Mouse (Mus musculus): ENCODE data around the gene Fam160a1. TPM values are rescaled to one million over a fixed set of nuclear protein-coding genes. Genes with fewer than 3 reads are reported as not detected.

Fam160a1 gene
- total and polyA plus RNA-seq, 2 experiments from 2014 or later = 0.32 to 1.2 TPM

- no peaks in the 10 kb centered on the region for H3K27me3 ChIP-seq (ENCODE audit: insufficient read depth, low read length)
- ATAC-seq (ENCODE audit: low FRiP score) (no peak), DNase-seq (ENCODE audit: low spot score) (no peak)
- no peaks in the 10 kb centered on the region for H3K36me3 ChIP-seq (ENCODE audit: insufficient read depth, low read length)
- H3K4me2 ChIP-seq (ENCODE audit: low read depth, low read length, poor library complexity, severe bottlenecking) = no peak overlapping the region
- no peak overlapping the region for H3K4me3 ChIP-seq (ENCODE audit: low read depth, low read length)
- no peak overlapping the region for H3K27ac ChIP-seq (ENCODE audit: low read depth, low read length)
- no peaks in the 10 kb centered on the region for H3K4me1 ChIP-seq (ENCODE audit: insufficient read depth, low read length)
- H3K9me3 ChIP-seq (ENCODE audit: low read length) = no peaks in the 10 kb centered on the region
- H3K9ac ChIP-seq (replicated peaks; ENCODE audit: low read length, poor library complexity, severe bottlenecking) = no peak overlapping the region
- no peak for TF ChIP-seq CTCF (IDR thresholded peaks at IDR 0.05)
- WGBS = 79% methylated on average over 6 of the region's 6 CpGs
Measured at GRCm38 (mm10) chr3:85776126-85776525, 41.0 kb downstream of the Fam160a1 start.

- no peak overlapping the region for H3K9ac ChIP-seq (replicated peaks; ENCODE audit: low read length, poor library complexity, severe bottlenecking)
- no peak overlapping the region for H3K4me2 ChIP-seq (ENCODE audit: low read depth, low read length, poor library complexity, severe bottlenecking)
- H3K4me1 ChIP-seq (ENCODE audit: insufficient read depth, low read length) = no peaks in the 10 kb centered on the region
- no peak for TF ChIP-seq CTCF (IDR thresholded peaks at IDR 0.05)
- DNase-seq (ENCODE audit: low spot score) (no peak), ATAC-seq (ENCODE audit: low FRiP score) (no peak)
- H3K27ac ChIP-seq (ENCODE audit: low read depth, low read length) = no peak overlapping the region
- no peak overlapping the region for H3K4me3 ChIP-seq (ENCODE audit: low read depth, low read length)
- H3K27me3 ChIP-seq (ENCODE audit: insufficient read depth, low read length) = no peaks in the 10 kb centered on the region
- 59% methylated on average over 4 of the region's 4 CpGs for WGBS
- H3K9me3 ChIP-seq (ENCODE audit: low read length) = no peaks in the 10 kb centered on the region
- H3K36me3 ChIP-seq (ENCODE audit: insufficient read depth, low read length) = no peaks in the 10 kb centered on the region
Measured at GRCm38 (mm10) chr3:85773886-85774285, 43.2 kb downstream of the Fam160a1 start.

- H3K9ac ChIP-seq (replicated peaks; ENCODE audit: low read length, poor library complexity, severe bottlenecking) = no peak overlapping the region
- H3K27ac ChIP-seq (ENCODE audit: low read depth, low read length) = no peak overlapping the region
- no peaks in the 10 kb centered on the region for H3K4me1 ChIP-seq (ENCODE audit: insufficient read depth, low read length)
- TF ChIP-seq CTCF (IDR thresholded peaks at IDR 0.05) = peak; percentile 58
- no peak for ATAC-seq (ENCODE audit: low FRiP score)
- H3K9me3 ChIP-seq (ENCODE audit: low read length) = no peaks in the 10 kb centered on the region
- H3K36me3 ChIP-seq (ENCODE audit: insufficient read depth, low read length) = no peaks in the 10 kb centered on the region
- DNase-seq (ENCODE audit: low spot score) = peak; percentile 66
- no peak overlapping the region for H3K4me3 ChIP-seq (ENCODE audit: low read depth, low read length)
- no peaks in the 10 kb centered on the region for H3K27me3 ChIP-seq (ENCODE audit: insufficient read depth, low read length)
- WGBS = 45% methylated on average over 3 of the region's 3 CpGs
- no peak overlapping the region for H3K4me2 ChIP-seq (ENCODE audit: low read depth, low read length, poor library complexity, severe bottlenecking)
Measured at GRCm38 (mm10) chr3:85773425-85773824, 43.7 kb downstream of the Fam160a1 start.

GRCm38 (mm10) chr3:85764937-85765337, 52.2 kb downstream of the Fam160a1 start:
- TF ChIP-seq CTCF (IDR thresholded peaks at IDR 0.05) = no peak
- Histone ChIP-seq H3K4me1 (ENCODE audit: insufficient read depth, low read length) (no peaks in the 10 kb centered on the region), H3K27me3 (ENCODE audit: insufficient read depth, low read length) (no peaks in the 10 kb centered on the region), H3K4me3 (ENCODE audit: low read depth, low read length) (no peak overlapping the region), H3K9me3 (ENCODE audit: low read length) (no peaks in the 10 kb centered on the region), H3K27ac (ENCODE audit: low read depth, low read length) (no peak overlapping the region), H3K4me2 (ENCODE audit: low read depth, low read length, poor library complexity, severe bottlenecking) (no peak overlapping the region), H3K36me3 (ENCODE audit: insufficient read depth, low read length) (no peaks in the 10 kb centered on the region), H3K9ac (replicated peaks; ENCODE audit: low read length, poor library complexity, severe bottlenecking) (no peak overlapping the region)
- DNase-seq (ENCODE audit: low spot score) = no peak
- no peak for ATAC-seq (ENCODE audit: low FRiP score)
- WGBS = 34% methylated on average over 7 of the region's 7 CpGs

- DNase-seq (ENCODE audit: low spot score) = peak; percentile 45
Measured at GRCm38 (mm10) chr3:85764008-85764834, 52.9 kb downstream of the Fam160a1 start.

GRCm38 (mm10) chr3:85757944-85758343, 59.1 kb downstream of the Fam160a1 start:
- Histone ChIP-seq H3K9ac (replicated peaks; ENCODE audit: low read length, poor library complexity, severe bottlenecking) (no peak overlapping the region), H3K27ac (ENCODE audit: low read depth, low read length) (no peak overlapping the region), H3K4me1 (ENCODE audit: insufficient read depth, low read length) (no peaks in the 10 kb centered on the region), H3K9me3 (ENCODE audit: low read length) (no peaks in the 10 kb centered on the region), H3K4me2 (ENCODE audit: low read depth, low read length, poor library complexity, severe bottlenecking) (no peak overlapping the region), H3K4me3 (ENCODE audit: low read depth, low read length) (no peak overlapping the region), H3K36me3 (ENCODE audit: insufficient read depth, low read length) (no peaks in the 10 kb centered on the region), H3K27me3 (ENCODE audit: insufficient read depth, low read length) (no peaks in the 10 kb centered on the region)
- WGBS = 71% methylated on average over 2 of the region's 2 CpGs
- ATAC-seq (ENCODE audit: low FRiP score) (no peak), DNase-seq (ENCODE audit: low spot score) (no peak)
- TF ChIP-seq CTCF (IDR thresholded peaks at IDR 0.05) = no peak

More at GRCm38 (mm10) chr3:85764008-85764834, 52.9 kb downstream of the Fam160a1 start:
- WGBS = 29% methylated on average over 18 of the region's 18 CpGs
- no peaks in the 10 kb centered on the region for H3K27me3 ChIP-seq (ENCODE audit: insufficient read depth, low read length)
- H3K9ac ChIP-seq (replicated peaks; ENCODE audit: low read length, poor library complexity, severe bottlenecking) = no peak overlapping the region
- H3K4me2 ChIP-seq (ENCODE audit: low read depth, low read length, poor library complexity, severe bottlenecking) = no peak overlapping the region
- no peak overlapping the region for H3K4me3 ChIP-seq (ENCODE audit: low read depth, low read length)
- H3K9me3 ChIP-seq (ENCODE audit: low read length) = no peaks in the 10 kb centered on the region
- no peak overlapping the region for H3K27ac ChIP-seq (ENCODE audit: low read depth, low read length)
- H3K36me3 ChIP-seq (ENCODE audit: insufficient read depth, low read length) = no peaks in the 10 kb centered on the region
- H3K4me1 ChIP-seq (ENCODE audit: insufficient read depth, low read length) = no peaks in the 10 kb centered on the region
- ATAC-seq (ENCODE audit: low FRiP score) = no peak
- no peak for TF ChIP-seq CTCF (IDR thresholded peaks at IDR 0.05)

All from midbrain, postnatal 0 days (tissue).